Mouse (Mus musculus): Measurements from ENCODE around the gene Pdlim4.

DNA sequence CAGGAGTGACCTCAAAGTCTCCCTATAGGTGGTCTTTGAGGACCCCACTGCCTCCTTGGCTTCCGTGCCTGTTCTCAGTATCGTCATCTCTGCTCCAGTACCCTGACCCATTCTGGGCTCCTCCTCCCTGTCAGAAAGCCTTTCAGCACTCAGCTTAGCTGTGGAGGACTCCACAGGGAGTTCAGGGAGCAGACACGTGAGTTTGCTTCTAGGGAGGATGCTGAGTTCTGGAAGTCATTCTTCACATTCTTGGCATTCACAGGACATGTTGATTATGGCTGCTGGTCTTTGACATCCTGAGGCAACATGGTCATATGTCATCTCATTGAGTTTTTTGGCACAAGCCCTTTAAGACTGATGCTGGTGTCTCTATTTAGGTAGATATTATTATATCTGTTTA lies 47.1 kb upstream of the Pdlim4 start:
- TF ChIP-seq CTCF (IDR thresholded peaks at IDR 0.05; ENCODE audit: borderline replicate concordance, extremely low read depth, insufficient read depth, insufficient read length) (no peak), POLR2A (IDR thresholded peaks at IDR 0.05; ENCODE audit: borderline replicate concordance, extremely low read depth, insufficient read depth, insufficient read length, poor library complexity, severe bottlenecking) (no peak)

Data from brain, embryonic 14.5 days (tissue).